Mouse (Mus musculus): Measurements from ENCODE around the gene 4930404H24Rik. TPM values are rescaled to one million over a fixed set of nuclear protein-coding genes. Genes with fewer than 3 reads are reported as not detected.

The 4930404H24Rik gene
- polyA plus RNA-seq, 1 experiment from 2014 or later = not detected

GRCm38 (mm10) chr2:153448519-153448918 is 44.1 kb upstream of the 4930404H24Rik start:
- no peak for ATAC-seq (ENCODE audit: insufficient number of reproducible peaks, insufficient read depth, low FRiP score, low read depth)
- 79% methylated on average over 6 of the region's 6 CpGs for WGBS
- no peak overlapping the region for H3K27ac ChIP-seq (ENCODE audit: low read length)
- no peak overlapping the region for H3K4me2 ChIP-seq (replicated peaks; ENCODE audit: low read depth, low read length)
- H3K4me1 ChIP-seq (ENCODE audit: control insufficient read depth, insufficient read depth, low read length) = peaks cover 3% of the 10 kb centered on the region; the same call in 1 of the 2 replicates
- H3K36me3 ChIP-seq (ENCODE audit: control insufficient read depth, insufficient read depth, low read length) = no peaks in the 10 kb centered on the region
- H3K27me3 ChIP-seq (ENCODE audit: control insufficient read depth, insufficient read depth, low read length) = no peaks in the 10 kb centered on the region
- no peak overlapping the region for H3K4me3 ChIP-seq (ENCODE audit: low read depth, low read length)
- no peak overlapping the region for H3K9ac ChIP-seq (replicated peaks; ENCODE audit: low read depth, low read length)
- no peaks in the 10 kb centered on the region for H3K9me3 ChIP-seq (ENCODE audit: control insufficient read depth, low read depth, low read length)

GRCm38 (mm10) chr2:153453961-153454759 is 38.4 kb upstream of the 4930404H24Rik start:
- Histone ChIP-seq H3K9ac (replicated peaks; ENCODE audit: low read depth, low read length) (no peak overlapping the region), H3K4me1 (ENCODE audit: control insufficient read depth, insufficient read depth, low read length) (peaks cover 5% of the 10 kb centered on the region; the same call in 1 of the 2 replicates), H3K27me3 (ENCODE audit: control insufficient read depth, insufficient read depth, low read length) (no peaks in the 10 kb centered on the region), H3K27ac (ENCODE audit: low read length) (no peak overlapping the region), H3K4me2 (replicated peaks; ENCODE audit: low read depth, low read length) (no peak overlapping the region), H3K4me3 (ENCODE audit: low read depth, low read length) (no peak overlapping the region), H3K9me3 (ENCODE audit: control insufficient read depth, low read depth, low read length) (no peaks in the 10 kb centered on the region), H3K36me3 (ENCODE audit: control insufficient read depth, insufficient read depth, low read length) (no peaks in the 10 kb centered on the region)
- WGBS = 58% methylated on average over 12 of the region's 12 CpGs
- ATAC-seq (ENCODE audit: insufficient number of reproducible peaks, insufficient read depth, low FRiP score, low read depth) = no peak

GRCm38 (mm10) chr2:153454841-153455506 is 37.6 kb upstream of the 4930404H24Rik start:
- no peak overlapping the region for H3K27ac ChIP-seq (ENCODE audit: low read length)
- H3K4me1 ChIP-seq (ENCODE audit: control insufficient read depth, insufficient read depth, low read length) = peaks cover 5% of the 10 kb centered on the region; the same call in 1 of the 2 replicates
- no peak overlapping the region for H3K9ac ChIP-seq (replicated peaks; ENCODE audit: low read depth, low read length)
- no peaks in the 10 kb centered on the region for H3K36me3 ChIP-seq (ENCODE audit: control insufficient read depth, insufficient read depth, low read length)
- H3K4me2 ChIP-seq (replicated peaks; ENCODE audit: low read depth, low read length) = no peak overlapping the region
- WGBS = 68% methylated on average over 9 of the region's 9 CpGs
- no peaks in the 10 kb centered on the region for H3K27me3 ChIP-seq (ENCODE audit: control insufficient read depth, insufficient read depth, low read length)
- ATAC-seq (ENCODE audit: insufficient number of reproducible peaks, insufficient read depth, low FRiP score, low read depth) = no peak
- H3K9me3 ChIP-seq (ENCODE audit: control insufficient read depth, low read depth, low read length) = no peaks in the 10 kb centered on the region
- H3K4me3 ChIP-seq (ENCODE audit: low read depth, low read length) = no peak overlapping the region

DNA sequence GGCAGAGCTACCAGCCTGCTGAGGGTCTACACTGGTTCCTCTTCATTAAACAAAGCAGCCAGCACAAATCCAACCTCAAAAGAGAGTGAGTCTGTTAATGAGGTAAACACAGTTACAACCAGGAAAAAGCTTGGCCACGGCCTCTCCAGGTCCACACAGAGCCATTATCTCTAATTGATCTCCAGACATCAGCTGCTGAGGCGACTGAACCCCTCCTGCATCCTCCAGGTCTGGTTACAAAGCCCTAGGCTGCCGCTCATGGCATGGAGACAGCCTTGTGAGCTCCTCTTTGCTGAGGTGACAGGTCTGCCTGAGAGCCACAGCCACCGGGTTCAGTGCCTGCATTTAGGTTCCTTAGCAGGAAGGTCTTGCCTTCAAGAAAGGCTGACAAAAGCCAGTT is 35.1 kb upstream of the 4930404H24Rik start:
- H3K4me2 ChIP-seq (replicated peaks; ENCODE audit: low read depth, low read length) = no peak overlapping the region
- peak overlapping the region; percentile 74 for H3K27ac ChIP-seq (ENCODE audit: low read length)
- no peaks in the 10 kb centered on the region for H3K9me3 ChIP-seq (ENCODE audit: control insufficient read depth, low read depth, low read length)
- no peaks in the 10 kb centered on the region for H3K36me3 ChIP-seq (ENCODE audit: control insufficient read depth, insufficient read depth, low read length)
- H3K4me1 ChIP-seq (ENCODE audit: control insufficient read depth, insufficient read depth, low read length) = peaks cover 5% of the 10 kb centered on the region; the same call in 1 of the 2 replicates
- H3K9ac ChIP-seq (replicated peaks; ENCODE audit: low read depth, low read length) = no peak overlapping the region
- no peak overlapping the region for H3K4me3 ChIP-seq (ENCODE audit: low read depth, low read length)
- ATAC-seq (ENCODE audit: insufficient number of reproducible peaks, insufficient read depth, low FRiP score, low read depth) = no peak
- 29% methylated on average over 4 of the region's 4 CpGs for WGBS
- no peaks in the 10 kb centered on the region for H3K27me3 ChIP-seq (ENCODE audit: control insufficient read depth, insufficient read depth, low read length)

- Histone ChIP-seq H3K36me3 (ENCODE audit: control insufficient read depth, insufficient read depth, low read length) (no peaks in the 10 kb centered on the region), H3K4me2 (replicated peaks; ENCODE audit: low read depth, low read length) (no peak overlapping the region), H3K9me3 (ENCODE audit: control insufficient read depth, low read depth, low read length) (no peaks in the 10 kb centered on the region), H3K27me3 (ENCODE audit: control insufficient read depth, insufficient read depth, low read length) (no peaks in the 10 kb centered on the region), H3K4me1 (ENCODE audit: control insufficient read depth, insufficient read depth, low read length) (peaks cover 5% of the 10 kb centered on the region; the same call in 1 of the 2 replicates), H3K9ac (replicated peaks; ENCODE audit: low read depth, low read length) (no peak overlapping the region), H3K4me3 (ENCODE audit: low read depth, low read length) (no peak overlapping the region), H3K27ac (ENCODE audit: low read length) (peak overlapping the region; percentile 74; the same call in 1 of the 2 replicates)
- ATAC-seq (ENCODE audit: insufficient number of reproducible peaks, insufficient read depth, low FRiP score, low read depth) = peak; percentile 36; the same call in 1 of the 2 replicates
- WGBS = 42% methylated on average over 3 of the region's 3 CpGs
Observed at GRCm38 (mm10) chr2:153458022-153458441, 34.6 kb upstream of the 4930404H24Rik start.

DNA sequence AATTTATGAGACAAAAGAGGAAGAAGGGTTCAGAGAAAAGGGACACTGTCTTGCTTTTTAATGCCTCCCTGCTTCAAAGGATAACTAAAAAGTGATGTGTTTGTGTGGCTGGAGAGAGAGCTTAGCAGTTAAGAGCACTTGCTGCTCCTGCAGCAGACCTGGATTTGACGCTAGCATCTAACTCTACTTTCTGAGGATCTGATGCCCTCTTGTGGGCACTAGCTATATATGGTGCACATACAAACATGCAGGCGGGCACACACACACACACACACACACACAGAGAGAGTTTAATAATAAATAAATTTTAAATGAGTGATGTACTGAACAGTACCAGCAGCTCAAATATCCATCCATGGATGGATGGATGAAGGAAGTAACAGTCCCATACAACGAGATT is 29.3 kb upstream of the 4930404H24Rik start:
- ATAC-seq (ENCODE audit: insufficient number of reproducible peaks, insufficient read depth, low FRiP score, low read depth) = no peak
- no peaks in the 10 kb centered on the region for H3K4me1 ChIP-seq (ENCODE audit: control insufficient read depth, insufficient read depth, low read length)
- no peak overlapping the region for H3K4me2 ChIP-seq (replicated peaks; ENCODE audit: low read depth, low read length)
- H3K9me3 ChIP-seq (ENCODE audit: control insufficient read depth, low read depth, low read length) = no peaks in the 10 kb centered on the region
- WGBS = 76% methylated on average over 3 of the region's 3 CpGs
- H3K9ac ChIP-seq (replicated peaks; ENCODE audit: low read depth, low read length) = no peak overlapping the region
- no peak overlapping the region for H3K27ac ChIP-seq (ENCODE audit: low read length)
- H3K4me3 ChIP-seq (ENCODE audit: low read depth, low read length) = no peak overlapping the region
- no peaks in the 10 kb centered on the region for H3K27me3 ChIP-seq (ENCODE audit: control insufficient read depth, insufficient read depth, low read length)
- H3K36me3 ChIP-seq (ENCODE audit: control insufficient read depth, insufficient read depth, low read length) = no peaks in the 10 kb centered on the region

DNA sequence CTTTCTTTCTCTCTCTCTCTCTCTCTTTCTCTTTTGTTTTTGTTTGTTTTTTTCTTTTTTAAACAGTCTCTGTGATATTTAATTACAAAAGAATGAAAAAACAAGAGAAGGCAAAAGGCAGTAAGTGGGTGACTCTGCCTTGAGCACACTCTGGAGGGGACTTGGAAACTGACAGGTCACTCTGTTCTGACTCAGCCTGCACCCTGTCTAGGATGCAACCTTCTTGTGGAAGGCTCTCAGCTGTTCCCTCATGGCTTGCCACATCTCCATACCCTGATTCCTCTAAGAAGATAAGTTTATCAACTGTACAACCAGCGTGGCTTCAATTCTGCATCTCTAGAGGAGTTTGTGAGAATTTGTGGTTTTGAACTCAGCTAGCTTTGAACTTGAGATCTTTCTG is 25.2 kb upstream of the 4930404H24Rik start:
- Histone ChIP-seq H3K27me3 (ENCODE audit: control insufficient read depth, insufficient read depth, low read length) (no peaks in the 10 kb centered on the region), H3K9ac (replicated peaks; ENCODE audit: low read depth, low read length) (no peak overlapping the region), H3K9me3 (ENCODE audit: control insufficient read depth, low read depth, low read length) (no peaks in the 10 kb centered on the region), H3K4me2 (replicated peaks; ENCODE audit: low read depth, low read length) (no peak overlapping the region), H3K27ac (ENCODE audit: low read length) (no peak overlapping the region), H3K36me3 (ENCODE audit: control insufficient read depth, insufficient read depth, low read length) (no peaks in the 10 kb centered on the region), H3K4me1 (ENCODE audit: control insufficient read depth, insufficient read depth, low read length) (peaks cover 16% of the 10 kb centered on the region; the same call in 1 of the 2 replicates), H3K4me3 (ENCODE audit: low read depth, low read length) (no peak overlapping the region)
- WGBS = 72% methylated on average over 1 of the region's 1 CpGs
- no peak for ATAC-seq (ENCODE audit: insufficient number of reproducible peaks, insufficient read depth, low FRiP score, low read depth)

- no peak overlapping the region; the same call in 1 of the 2 replicates for H3K27ac ChIP-seq (ENCODE audit: low read length)
- H3K4me2 ChIP-seq (replicated peaks; ENCODE audit: low read depth, low read length) = no peak overlapping the region
- H3K4me1 ChIP-seq (ENCODE audit: control insufficient read depth, insufficient read depth, low read length) = peaks cover 18% of the 10 kb centered on the region; the same call in 1 of the 2 replicates
- H3K36me3 ChIP-seq (ENCODE audit: control insufficient read depth, insufficient read depth, low read length) = no peaks in the 10 kb centered on the region
- no peak overlapping the region for H3K9ac ChIP-seq (replicated peaks; ENCODE audit: low read depth, low read length)
- ATAC-seq (ENCODE audit: insufficient number of reproducible peaks, insufficient read depth, low FRiP score, low read depth) = no peak
- H3K9me3 ChIP-seq (ENCODE audit: control insufficient read depth, low read depth, low read length) = no peaks in the 10 kb centered on the region
- no peaks in the 10 kb centered on the region for H3K27me3 ChIP-seq (ENCODE audit: control insufficient read depth, insufficient read depth, low read length)
- 23% methylated on average over 2 of the region's 2 CpGs for WGBS
- no peak overlapping the region for H3K4me3 ChIP-seq (ENCODE audit: low read depth, low read length)
Observed at GRCm38 (mm10) chr2:153469317-153469716, 23.3 kb upstream of the 4930404H24Rik start.
